Mouse (Mus musculus) spleen, adult 2 months (tissue): ENCODE measurements around the gene Creb3. TPM values are rescaled to one million over a fixed set of nuclear protein-coding genes. Genes with fewer than 3 reads are reported as not detected.
"Not testable (repeated sequence)": the region's sequence is repeated elsewhere in the genome, so short reads cannot be mapped to it uniquely, and the experiment has no call there.

Experiments
- DNase-seq, 2 experiments: peaks; one replicate each; pipeline versions ENCODE4 v3.0.0 to v3.0.0-alpha.2; 2012 to 2021; ENCODE audit warnings: low spot score in 2 of 2, low read depth in 1 of 2
- H3K27ac ChIP-seq: fragments of 200-500 bp; 2 replicates; pipeline ENCODE4 v1.5.1; 2012; ENCODE audit warnings: low read length, inconsistent platforms; ENCODE audit not compliant: insufficient read depth
- H3K27me3 ChIP-seq: fragments of 200-500 bp; 2 replicates; pipeline ENCODE4 v1.6.1; 2012; ENCODE audit warnings: mild to moderate bottlenecking, moderate library complexity, low read length, inconsistent platforms; ENCODE audit not compliant: control insufficient read depth, insufficient read depth
- H3K36me3 ChIP-seq: fragments of 200-500 bp; 2 replicates; pipeline ENCODE4 v1.6.1; 2012; ENCODE audit warnings: mild to moderate bottlenecking, low read length, inconsistent platforms; ENCODE audit not compliant: control insufficient read depth, insufficient read depth
- H3K4me1 ChIP-seq: fragments of 200-500 bp; 2 replicates; pipeline ENCODE4 v1.6.1; 2011; ENCODE audit warnings: inconsistent platforms; ENCODE audit not compliant: control insufficient read depth, insufficient read depth, insufficient read length
- H3K4me3 ChIP-seq: fragments of 200-500 bp; 2 replicates; pipeline ENCODE4 v1.5.1; 2011; ENCODE audit warnings: mild to moderate bottlenecking, inconsistent platforms; ENCODE audit not compliant: insufficient read depth, insufficient read length; ENCODE audit errors: extremely low read depth
- CTCF ChIP-seq: fragments of 200-500 bp; IDR thresholded peaks from 2 replicates; pipeline ENCODE4 v1.5.1; 2011; ENCODE audit warnings: mild to moderate bottlenecking, inconsistent platforms; ENCODE audit not compliant: insufficient read depth, insufficient read length, insufficient replicate concordance; ENCODE audit errors: extremely low read depth
- POLR2A ChIP-seq: fragments of 200-500 bp; IDR thresholded peaks from 2 replicates; pipeline ENCODE4 v1.6.1; 2011; ENCODE audit warnings: low read depth, low read length, inconsistent platforms
- WGBS: fragments of 180-500 bp; shearing (Covaris S2); methylation state at CpG from one replicate; pipeline ENCODE4 v1.1.7; 2018; 5-methylcytosine and 5-hydroxymethylcytosine counted together
- polyA plus RNA-seq: library from polyadenylated mRNA; depleted of rRNA; stranded (reverse); fragments of >200 nt; gene quantifications from 2 replicates; pipeline ENCODE4 v1.2.3, GENCODE M21; 2012

The Creb3 gene
- polyA plus RNA-seq, 1 experiment: 48.8 TPM

- no peak for DNase-seq
- H3K27me3 ChIP-seq: no peaks in the 10 kb centered on the region
- H3K36me3 ChIP-seq: peaks cover 90% of the 10 kb centered on the region
- no peaks in the 10 kb centered on the region for H3K4me1 ChIP-seq
- WGBS: 91% methylated on average over 9 of the region's 9 CpGs
- H3K4me3 ChIP-seq: no peak overlapping the region
- no peak overlapping the region for H3K27ac ChIP-seq
- no peak for TF ChIP-seq CTCF
- no peak for TF ChIP-seq POLR2A
Measured at GRCm38 (mm10) chr4:43536031-43536430, 26.1 kb upstream of the Creb3 start.

- 95% methylated on average over 3 of the region's 3 CpGs for WGBS
- TF ChIP-seq POLR2A (no peak), CTCF (no peak)
- no peaks in the 10 kb centered on the region for H3K4me1 ChIP-seq
- H3K27ac ChIP-seq: no peak overlapping the region
- no peak for DNase-seq
- H3K27me3 ChIP-seq: no peaks in the 10 kb centered on the region
- H3K4me3 ChIP-seq: no peak overlapping the region
- peaks cover 87% of the 10 kb centered on the region for H3K36me3 ChIP-seq
Measured at GRCm38 (mm10) chr4:43542044-43542443, 20.1 kb upstream of the Creb3 start.

- WGBS: 92% methylated on average over 12 of the region's 12 CpGs
- DNase-seq: no peak
Measured at GRCm38 (mm10) chr4:43546375-43547047, 15.6 kb upstream of the Creb3 start.

GRCm38 (mm10) chr4:43547160-43547559 lies 15.0 kb upstream of the Creb3 start:
- WGBS: 88% methylated on average over 8 of the region's 8 CpGs
- no peak for TF ChIP-seq POLR2A
- no peak for TF ChIP-seq CTCF

More at GRCm38 (mm10) chr4:43546375-43547047, 15.6 kb upstream of the Creb3 start:
- Histone ChIP-seq H3K36me3 (peaks cover 90% of the 10 kb centered on the region), H3K27me3 (no peaks in the 10 kb centered on the region), H3K27ac (no peak overlapping the region), H3K4me3 (no peak overlapping the region), H3K4me1 (no peaks in the 10 kb centered on the region)
- TF ChIP-seq CTCF (no peak), POLR2A (no peak)

GRCm38 (mm10) chr4:43549055-43549454 lies 13.1 kb upstream of the Creb3 start:
- Histone ChIP-seq H3K36me3 (peaks cover 89% of the 10 kb centered on the region), H3K4me1 (no peaks in the 10 kb centered on the region), H3K27ac (no peak overlapping the region), H3K27me3 (no peaks in the 10 kb centered on the region), H3K4me3 (no peak overlapping the region)
- DNase-seq: no peak
- no peak for TF ChIP-seq CTCF
- TF ChIP-seq POLR2A: no peak
- 95% methylated on average over 12 of the region's 12 CpGs for WGBS

More at GRCm38 (mm10) chr4:43547160-43547559, 15.0 kb upstream of the Creb3 start:
- Histone ChIP-seq H3K27me3 (no peaks in the 10 kb centered on the region), H3K4me3 (no peak overlapping the region), H3K36me3 (peaks cover 90% of the 10 kb centered on the region), H3K4me1 (no peaks in the 10 kb centered on the region), H3K27ac (no peak overlapping the region)
- no peak for DNase-seq

GRCm38 (mm10) chr4:43551854-43552253 lies 10.3 kb upstream of the Creb3 start:
- not testable (repeated sequence) for H3K27me3 ChIP-seq, H3K4me1 ChIP-seq, H3K27ac ChIP-seq, DNase-seq, H3K4me3 ChIP-seq
- H3K36me3 ChIP-seq: peaks cover 85% of the 10 kb centered on the region
- WGBS: 84% methylated on average over 6 of the region's 6 CpGs

- peaks cover 3% of the 10 kb centered on the region; the same call in 1 of the 2 replicates for H3K4me1 ChIP-seq
- no peak for TF ChIP-seq CTCF
- no peak for TF ChIP-seq POLR2A
- H3K36me3 ChIP-seq: peaks cover 80% of the 10 kb centered on the region
- no peak overlapping the region for H3K27ac ChIP-seq
- DNase-seq: no peak
- H3K4me3 ChIP-seq: no peak overlapping the region
- WGBS: 98% methylated on average over 5 of the region's 5 CpGs
- no peaks in the 10 kb centered on the region for H3K27me3 ChIP-seq
Measured at GRCm38 (mm10) chr4:43552437-43552836, 9.7 kb upstream of the Creb3 start.
